Mouse (Mus musculus): ENCODE results near the gene Txndc5. TPM values are rescaled to one million over a fixed set of nuclear protein-coding genes. Genes with fewer than 3 reads are reported as not detected.

Gene Txndc5
- polyA plus RNA-seq, 1 experiment from 2014 or later = 60.5 TPM

GRCm38 (mm10) chr13:38496715-38497114 lies 31.9 kb downstream of the Txndc5 start:
- no peak for ATAC-seq (replicated peaks)
- Histone ChIP-seq H3K36me3 (peaks cover 16% of the 10 kb centered on the region), H3K27ac (replicated peaks) (no peak overlapping the region), H3K9ac (replicated peaks) (no peak overlapping the region), H3K4me2 (replicated peaks) (no peak overlapping the region), H3K4me1 (no peaks in the 10 kb centered on the region), H3K4me3 (no peak overlapping the region), H3K9me3 (no peaks in the 10 kb centered on the region), H3K27me3 (no peaks in the 10 kb centered on the region)
- WGBS = 60% methylated on average over 3 of the region's 3 CpGs

GRCm38 (mm10) chr13:38486767-38487166 lies 41.9 kb downstream of the Txndc5 start:
- no peak overlapping the region for H3K4me2 ChIP-seq (replicated peaks)
- no peak for ATAC-seq (replicated peaks)
- no peaks in the 10 kb centered on the region for H3K36me3 ChIP-seq
- H3K9me3 ChIP-seq = no peaks in the 10 kb centered on the region
- H3K4me1 ChIP-seq = no peaks in the 10 kb centered on the region
- no peak overlapping the region for H3K27ac ChIP-seq (replicated peaks)
- no peak overlapping the region for H3K4me3 ChIP-seq
- WGBS = 85% methylated on average over 6 of the region's 6 CpGs
- no peak overlapping the region for H3K9ac ChIP-seq (replicated peaks)
- H3K27me3 ChIP-seq = no peaks in the 10 kb centered on the region

- WGBS = 83% methylated on average over 5 of the region's 5 CpGs
- no peak for ATAC-seq (replicated peaks)
These were observed 43.9 kb downstream of the Txndc5 start for GRCm38 (mm10) chr13:38484701-38485100.

GRCm38 (mm10) chr13:38481021-38481420 lies 47.6 kb downstream of the Txndc5 start:
- WGBS = 91% methylated on average over 7 of the region's 7 CpGs
- Histone ChIP-seq H3K9ac (replicated peaks) (no peak overlapping the region), H3K4me3 (no peak overlapping the region), H3K4me1 (no peaks in the 10 kb centered on the region), H3K27me3 (no peaks in the 10 kb centered on the region), H3K27ac (replicated peaks) (no peak overlapping the region), H3K4me2 (replicated peaks) (no peak overlapping the region), H3K36me3 (no peaks in the 10 kb centered on the region), H3K9me3 (no peaks in the 10 kb centered on the region)
- ATAC-seq (replicated peaks) = no peak

More at GRCm38 (mm10) chr13:38484701-38485100, 43.9 kb downstream of the Txndc5 start:
- Histone ChIP-seq H3K9me3 (no peaks in the 10 kb centered on the region), H3K36me3 (no peaks in the 10 kb centered on the region), H3K9ac (replicated peaks) (no peak overlapping the region), H3K27me3 (no peaks in the 10 kb centered on the region), H3K4me2 (replicated peaks) (no peak overlapping the region), H3K27ac (replicated peaks) (no peak overlapping the region), H3K4me3 (no peak overlapping the region), H3K4me1 (no peaks in the 10 kb centered on the region)

- Histone ChIP-seq H3K9me3 (no peaks in the 10 kb centered on the region), H3K27ac (replicated peaks) (no peak overlapping the region), H3K4me1 (no peaks in the 10 kb centered on the region), H3K9ac (replicated peaks) (no peak overlapping the region), H3K4me3 (no peak overlapping the region), H3K36me3 (no peaks in the 10 kb centered on the region), H3K4me2 (replicated peaks) (no peak overlapping the region), H3K27me3 (no peaks in the 10 kb centered on the region)
- WGBS = 35% methylated on average over 8 of the region's 8 CpGs
- ATAC-seq (replicated peaks) = no peak
These were observed 51.7 kb downstream of the Txndc5 start for GRCm38 (mm10) chr13:38476936-38477335.

- WGBS = 90% methylated on average over 6 of the region's 6 CpGs
- no peak for ATAC-seq (replicated peaks)
These were observed 55.1 kb downstream of the Txndc5 start for GRCm38 (mm10) chr13:38473497-38473896.

GRCm38 (mm10) chr13:38472636-38473035 lies 56.0 kb downstream of the Txndc5 start:
- Histone ChIP-seq H3K36me3 (no peaks in the 10 kb centered on the region), H3K27me3 (no peaks in the 10 kb centered on the region), H3K4me1 (no peaks in the 10 kb centered on the region), H3K4me2 (replicated peaks) (no peak overlapping the region), H3K9ac (replicated peaks) (no peak overlapping the region), H3K9me3 (no peaks in the 10 kb centered on the region), H3K4me3 (no peak overlapping the region), H3K27ac (replicated peaks) (no peak overlapping the region)
- ATAC-seq (replicated peaks) = no peak
- WGBS = 81% methylated on average over 4 of the region's 4 CpGs

More at GRCm38 (mm10) chr13:38473497-38473896, 55.1 kb downstream of the Txndc5 start:
- Histone ChIP-seq H3K9me3 (no peaks in the 10 kb centered on the region), H3K36me3 (no peaks in the 10 kb centered on the region), H3K9ac (replicated peaks) (no peak overlapping the region), H3K4me3 (no peak overlapping the region), H3K27me3 (no peaks in the 10 kb centered on the region), H3K27ac (replicated peaks) (no peak overlapping the region), H3K4me1 (no peaks in the 10 kb centered on the region), H3K4me2 (replicated peaks) (no peak overlapping the region)

GRCm38 (mm10) chr13:38470882-38471281 lies 57.7 kb downstream of the Txndc5 start:
- H3K9me3 ChIP-seq = no peaks in the 10 kb centered on the region
- no peak overlapping the region for H3K4me2 ChIP-seq (replicated peaks)
- no peak for ATAC-seq (replicated peaks)
- no peaks in the 10 kb centered on the region for H3K36me3 ChIP-seq
- H3K9ac ChIP-seq (replicated peaks) = no peak overlapping the region
- H3K4me3 ChIP-seq = no peak overlapping the region
- 86% methylated on average over 5 of the region's 5 CpGs for WGBS
- H3K27me3 ChIP-seq = no peaks in the 10 kb centered on the region
- no peak overlapping the region for H3K27ac ChIP-seq (replicated peaks)
- H3K4me1 ChIP-seq = no peaks in the 10 kb centered on the region

GRCm38 (mm10) chr13:38463410-38463809 lies 65.2 kb downstream of the Txndc5 start:
- H3K36me3 ChIP-seq = no peaks in the 10 kb centered on the region
- 73% methylated on average over 1 of the region's 1 CpGs for WGBS
- no peaks in the 10 kb centered on the region for H3K9me3 ChIP-seq
- H3K4me3 ChIP-seq = no peak overlapping the region
- H3K27me3 ChIP-seq = no peaks in the 10 kb centered on the region
- no peak overlapping the region for H3K27ac ChIP-seq (replicated peaks)
- H3K9ac ChIP-seq (replicated peaks) = no peak overlapping the region
- H3K4me1 ChIP-seq = no peaks in the 10 kb centered on the region
- no peak overlapping the region for H3K4me2 ChIP-seq (replicated peaks)
- ATAC-seq (replicated peaks) = no peak

- H3K4me1 ChIP-seq = no peaks in the 10 kb centered on the region
- 81% methylated on average over 5 of the region's 5 CpGs for WGBS
- no peak overlapping the region for H3K4me2 ChIP-seq (replicated peaks)
- H3K9me3 ChIP-seq = no peaks in the 10 kb centered on the region
- ATAC-seq (replicated peaks) = no peak
- H3K27me3 ChIP-seq = no peaks in the 10 kb centered on the region
- H3K36me3 ChIP-seq = no peaks in the 10 kb centered on the region
- no peak overlapping the region for H3K9ac ChIP-seq (replicated peaks)
- H3K4me3 ChIP-seq = no peak overlapping the region
- H3K27ac ChIP-seq (replicated peaks) = no peak overlapping the region
These were observed 77.2 kb downstream of the Txndc5 start for GRCm38 (mm10) chr13:38451446-38451845.

Other genes with a start within 250 kb of the Txndc5 start
- gene Bmp6, start 183.7 kb downstream of the Txndc5 start, polyA plus RNA-seq (2015; fragmentation: Nextera tagmentation; extraction: Ambion mirVana) = 1.8 and 1.9 TPM in 2 replicates
- 24.7 and 25.0 TPM in 2 replicates for gene Bloc1s5, start 106.3 kb upstream of the Txndc5 start, polyA plus RNA-seq (2015; fragmentation: Nextera tagmentation; extraction: Ambion mirVana)
- gene Eef1e1, start 130.2 kb upstream of the Txndc5 start, polyA plus RNA-seq (2015; fragmentation: Nextera tagmentation; extraction: Ambion mirVana) = 84.8 and 84.9 TPM in 2 replicates

Measured in forebrain, embryonic 15.5 days (tissue).